Mouse (Mus musculus): Measurements from ENCODE around the gene Zfp866. TPM values are rescaled to one million over a fixed set of nuclear protein-coding genes. Genes with fewer than 3 reads are reported as not detected.

The Zfp866 gene
- polyA plus RNA-seq (2012; rRNA removed; ENCODE audit: low replicate concordance), result 8.3 and 14.9 TPM in 2 replicates

GRCm38 (mm10) chr8:69790773-69791367 lies at the start of gene Zfp866, which contains the start of gene Atp13a1:
TSS of gene Zfp866 (minus strand) at chr8:69791178.
TSS of gene Atp13a1 (plus strand) at chr8:69791163.

GRCm38 (mm10) chr8:69832298-69832853 lies 41.4 kb upstream of the Zfp866 start, which contains the start of gene Pbx4:
TSS of gene Pbx4 (plus strand) at chr8:69832491.

GRCm38 (mm10) chr8:69822386-69823191 lies 31.6 kb upstream of the Zfp866 start, which contains the start of gene Lpar2:
TSS of gene Lpar2 (plus strand) at chr8:69822429.

GRCm38 (mm10) chr8:69808094-69808863 lies 17.3 kb upstream of the Zfp866 start, which contains the start of gene Gmip:
TSS of gene Gmip (plus strand) at chr8:69808679.

GRCm38 (mm10) chr8:69774503-69775148 lies 16.4 kb downstream of the Zfp866 start, which contains the start of gene Gm20422:
TSS of gene Gm20422 (minus strand) at chr8:69774886.

GRCm38 (mm10) chr8:69749544-69750454 lies 41.2 kb downstream of the Zfp866 start, which contains the start of gene Zfp963:
TSS of gene Zfp963 (minus strand) at chr8:69749970.

Other genes with a start within 250 kb of the Zfp866 start
- gene Zfp868, start 165.6 kb downstream of the Zfp866 start, polyA plus RNA-seq (2012; rRNA removed; ENCODE audit: low replicate concordance), result 3.2 and 6.4 TPM in 2 replicates
- gene Zfp964, start 136.7 kb downstream of the Zfp866 start, polyA plus RNA-seq (2012; rRNA removed; ENCODE audit: low replicate concordance), result 0.47 and 1.5 TPM in 2 replicates
- gene Zfp869, start 80.5 kb downstream of the Zfp866 start, polyA plus RNA-seq (2012; rRNA removed; ENCODE audit: low replicate concordance), result 1.5 and 4.1 TPM in 2 replicates
- gene Zfp963, start 41.2 kb downstream of the Zfp866 start, polyA plus RNA-seq (2012; rRNA removed; ENCODE audit: low replicate concordance), result 1.3 and 3.4 TPM in 2 replicates
- gene Gm20422, start 16.3 kb downstream of the Zfp866 start, polyA plus RNA-seq (2012; rRNA removed; ENCODE audit: low replicate concordance), result not detected in 2 replicates
- gene Atp13a1, start within 50 bp of the Zfp866 start, polyA plus RNA-seq (2012; rRNA removed; ENCODE audit: low replicate concordance), result 77.1 and 111 TPM in 2 replicates
- 73.6 and 132 TPM in 2 replicates for gene Gmip, start 17.5 kb upstream of the Zfp866 start, polyA plus RNA-seq (2012; rRNA removed; ENCODE audit: low replicate concordance)
- 3.2 and 4.7 TPM in 2 replicates for gene Lpar2, start 31.3 kb upstream of the Zfp866 start, polyA plus RNA-seq (2012; rRNA removed; ENCODE audit: low replicate concordance)
- 1.9 and 4.0 TPM in 2 replicates for gene Pbx4, start 41.3 kb upstream of the Zfp866 start, polyA plus RNA-seq (2012; rRNA removed; ENCODE audit: low replicate concordance)
- 0.17 and 0.31 TPM in 2 replicates for gene Cilp2, start 96.5 kb upstream of the Zfp866 start, polyA plus RNA-seq (2012; rRNA removed; ENCODE audit: low replicate concordance)
- gene Tssk6, start 111.0 kb upstream of the Zfp866 start, polyA plus RNA-seq (2012; rRNA removed; ENCODE audit: low replicate concordance), result 1.0 and 2.1 TPM in 2 replicates
- gene Ndufa13, start 111.4 kb upstream of the Zfp866 start, polyA plus RNA-seq (2012; rRNA removed; ENCODE audit: low replicate concordance), result 129 and 145 TPM in 2 replicates
- 6.6 and 13.7 TPM in 2 replicates for gene Yjefn3, start 111.5 kb upstream of the Zfp866 start, polyA plus RNA-seq (2012; rRNA removed; ENCODE audit: low replicate concordance)
- 53.8 and 76.8 TPM in 2 replicates for gene Gatad2a, start 205.2 kb upstream of the Zfp866 start, polyA plus RNA-seq (2012; rRNA removed; ENCODE audit: low replicate concordance)

Measured in mammary gland, adult 2 months (tissue).